Mouse (Mus musculus) bone marrow, adult 2 months (tissue): ENCODE data around the gene Pcbp1.

Experiments
- CTCF ChIP-seq: fragments of 200-500 bp; IDR thresholded peaks from 2 replicates; pipeline ENCODE4 v1.5.1; 2011; ENCODE audit warnings: low read length, control low read depth; ENCODE audit not compliant: control insufficient read depth, insufficient read depth
- POLR2A ChIP-seq: fragments of 200-500 bp; IDR thresholded peaks from 2 replicates; pipeline ENCODE4 v1.6.1; 2011; ENCODE audit warnings: low read depth, mild to moderate bottlenecking, control low read depth, low read length, borderline replicate concordance; ENCODE audit not compliant: control insufficient read depth

DNA sequence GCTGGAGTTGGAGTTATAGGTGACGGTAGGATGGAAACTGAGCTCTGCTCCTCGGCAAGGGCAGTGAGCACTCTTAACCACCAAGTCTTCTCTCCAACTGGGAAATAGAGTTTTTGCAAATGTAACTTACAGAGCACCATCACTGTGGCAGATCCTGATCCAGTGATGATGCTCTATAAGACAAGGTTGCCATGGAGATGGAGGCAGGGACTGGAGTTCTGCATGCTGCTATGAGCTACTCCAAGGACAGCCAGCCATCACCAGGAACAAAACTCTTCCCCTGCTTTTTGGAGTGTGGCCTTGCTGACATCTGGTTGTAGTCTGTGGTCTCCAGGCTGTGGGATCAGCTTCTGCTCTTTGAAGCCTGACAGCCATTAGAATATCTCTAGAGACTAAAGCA, 39.7 kb upstream of the Pcbp1 start:
- TF ChIP-seq CTCF (no peak), POLR2A (no peak)
